Mouse (Mus musculus) ovary, postnatal 36 days (tissue): ENCODE data around the gene Flt3.

ENCODE experiments used
- DNase-seq: peaks from one replicate; pipeline ENCODE4 v3.0.0; 2022; ENCODE audit warnings: low spot score, mixed read lengths

Gene Flt3

DNA sequence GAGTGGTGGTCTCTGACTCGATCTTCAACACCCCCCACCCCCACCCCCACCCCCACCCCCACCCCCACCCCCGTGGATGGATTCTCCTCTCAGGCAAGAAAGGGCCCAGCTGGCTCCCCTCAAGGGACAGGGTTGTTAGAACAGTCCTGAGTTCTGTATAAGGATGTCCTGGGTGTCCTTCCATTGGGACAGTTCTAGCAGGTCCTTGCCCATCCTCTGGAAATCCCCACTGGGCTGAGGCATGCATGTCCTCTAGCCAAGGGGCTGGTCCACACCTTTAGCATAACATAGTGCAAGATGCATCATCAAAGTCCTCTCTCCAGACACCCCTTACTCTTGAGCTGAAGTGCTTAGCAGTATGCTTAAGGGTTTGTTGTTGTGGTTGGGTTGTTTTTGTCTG, 90.5 kb downstream of the Flt3 start:
- no peak for DNase-seq

DNA sequence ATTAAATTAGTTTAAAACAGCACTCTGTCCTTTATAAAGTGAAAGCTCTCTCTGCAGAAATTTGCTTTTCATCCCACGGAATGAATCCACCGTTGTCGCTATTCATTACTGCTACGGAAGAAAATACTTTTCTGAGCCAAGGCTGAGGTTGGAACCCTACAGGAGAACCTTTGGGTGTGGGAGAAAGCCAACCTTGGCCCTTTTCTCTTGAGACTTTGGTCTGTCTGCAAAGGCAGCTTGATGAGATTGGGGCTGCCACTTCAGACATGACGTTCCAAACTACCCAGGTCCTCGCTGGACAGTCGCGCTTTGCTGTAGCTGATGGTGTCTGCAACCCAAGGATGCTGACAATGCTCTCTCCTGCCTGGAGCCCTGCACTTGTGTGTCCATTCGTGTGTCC, 91.8 kb downstream of the Flt3 start:
- no peak for DNase-seq

DNA sequence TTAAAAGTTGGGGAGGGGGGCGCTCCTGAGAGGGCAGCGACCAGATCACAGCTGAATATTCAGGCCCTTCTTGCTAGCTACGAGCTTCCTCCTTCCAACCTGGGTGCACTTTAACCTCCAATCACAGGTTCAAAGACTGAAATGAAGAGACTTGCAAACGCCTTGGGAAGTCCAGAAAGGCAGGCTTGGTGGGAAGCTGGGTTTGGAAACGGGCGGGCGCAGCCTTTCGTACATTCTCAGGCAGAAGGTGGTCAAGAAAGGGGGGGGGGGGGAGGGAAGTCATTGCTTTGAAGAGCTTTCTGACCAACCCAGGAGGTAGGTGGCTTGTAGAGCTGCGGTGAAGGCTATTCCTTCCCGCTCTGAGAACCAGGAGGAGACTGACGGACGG, 92.9 kb downstream of the Flt3 start:
- no peak for DNase-seq

DNA sequence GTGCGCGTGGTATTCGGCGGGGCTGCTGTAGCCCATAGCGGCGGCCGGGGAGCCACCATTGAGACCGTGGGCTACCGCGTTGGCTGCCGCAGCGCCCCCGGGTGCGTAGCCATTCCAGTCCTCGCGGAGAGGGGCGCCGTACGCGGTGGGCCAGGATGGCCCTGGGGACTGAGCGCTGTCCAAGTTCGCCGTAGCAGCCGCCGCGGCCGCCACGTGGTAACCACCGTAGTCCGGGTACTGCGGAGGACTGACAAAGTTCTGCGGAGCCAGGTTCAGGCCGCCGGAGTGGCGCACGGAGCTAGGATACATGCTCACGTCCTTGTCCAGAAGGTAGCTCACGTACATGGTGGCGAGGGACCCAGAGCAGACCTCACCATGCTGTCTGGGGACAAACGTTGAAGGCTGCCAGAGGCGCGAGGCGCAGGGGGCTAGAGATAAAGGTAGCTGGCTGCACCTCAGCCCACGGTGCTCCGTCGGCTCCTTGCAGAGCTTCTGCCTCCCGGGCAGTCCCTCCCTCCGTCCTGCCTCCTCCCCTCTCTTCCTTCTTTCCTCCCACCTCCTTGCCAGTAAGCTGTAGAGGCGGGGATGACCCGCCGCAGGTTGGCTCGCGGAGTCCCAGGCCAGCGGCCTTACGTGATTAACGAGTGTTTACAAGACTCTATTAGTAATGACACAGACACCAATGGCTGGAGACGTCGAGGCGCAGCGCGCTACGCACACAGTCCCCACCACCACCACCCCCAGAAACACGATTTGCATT, 93.5 kb downstream of the Flt3 start, which contains the start of gene Cdx2:
Gene Cdx2, minus strand, starts transcription at position 633 of the 760 bp plus-strand sequence.
- no peak for DNase-seq

DNA sequence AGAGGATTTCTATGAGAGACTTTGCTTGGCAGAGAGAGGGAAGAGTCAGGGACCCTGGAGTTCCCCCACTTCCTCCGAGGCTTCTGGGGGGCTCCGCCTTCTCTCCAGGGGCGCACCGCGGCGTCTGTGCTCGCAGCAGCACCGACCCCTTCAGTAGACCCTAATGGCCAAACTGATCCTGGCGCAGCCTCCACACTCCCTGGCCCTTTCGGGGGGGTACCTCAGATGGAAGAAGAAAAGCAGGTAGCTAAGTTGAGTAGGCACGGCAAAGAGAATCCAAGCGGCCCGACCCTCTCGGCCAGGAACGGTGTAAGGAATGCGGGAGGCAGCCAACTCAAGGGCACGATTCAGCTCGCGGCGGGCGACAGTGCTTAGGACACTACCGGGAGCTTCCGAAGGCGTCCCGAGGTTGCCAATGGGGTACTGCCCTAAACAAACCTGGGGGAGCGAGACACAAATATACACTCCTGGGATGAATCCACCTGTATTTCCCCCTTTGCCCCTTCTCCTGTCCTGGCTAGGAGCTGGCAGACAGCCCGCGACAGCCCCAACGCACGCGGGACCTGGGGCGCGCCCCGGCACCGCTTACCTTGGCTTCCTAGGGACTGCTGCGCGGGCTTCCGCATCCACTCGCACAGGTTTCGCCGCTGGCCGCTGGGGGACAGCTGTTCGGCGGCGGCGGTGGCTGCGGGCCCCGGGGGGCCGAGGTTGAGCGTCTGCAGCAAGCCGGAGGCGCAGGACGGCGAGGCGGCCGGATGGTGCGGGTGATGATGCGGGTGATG, 94.2 kb downstream of the Flt3 start:
- DNase-seq: no peak

DNA sequence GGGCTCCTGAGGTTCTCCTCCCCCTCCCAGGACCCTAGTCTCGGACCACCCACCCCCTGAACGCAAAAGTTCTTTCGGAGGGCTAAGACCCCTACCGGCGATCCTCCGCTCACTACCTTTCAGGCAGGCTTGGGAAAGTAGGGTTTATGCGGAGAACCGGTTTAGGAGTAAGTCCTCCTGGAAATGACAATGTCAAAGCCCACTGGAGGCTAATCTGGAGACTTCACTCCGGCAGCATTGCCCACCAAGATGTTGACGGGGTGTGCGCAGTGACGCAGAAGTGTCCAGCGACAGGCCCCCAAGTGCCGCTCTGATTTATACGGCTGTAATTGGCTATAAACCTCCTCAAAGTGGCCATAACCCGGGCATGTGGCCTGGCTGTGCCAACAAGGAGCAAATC, 95.1 kb downstream of the Flt3 start:
- DNase-seq: no peak

- no peak for DNase-seq
Measured at GRCm38 (mm10) chr5:147304276-147305155, 95.8 kb downstream of the Flt3 start.

GRCm38 (mm10) chr5:147302746-147303400, 97.4 kb downstream of the Flt3 start:
- DNase-seq: no peak

GRCm38 (mm10) chr5:147302141-147302540, 98.1 kb downstream of the Flt3 start:
- no peak for DNase-seq

DNA sequence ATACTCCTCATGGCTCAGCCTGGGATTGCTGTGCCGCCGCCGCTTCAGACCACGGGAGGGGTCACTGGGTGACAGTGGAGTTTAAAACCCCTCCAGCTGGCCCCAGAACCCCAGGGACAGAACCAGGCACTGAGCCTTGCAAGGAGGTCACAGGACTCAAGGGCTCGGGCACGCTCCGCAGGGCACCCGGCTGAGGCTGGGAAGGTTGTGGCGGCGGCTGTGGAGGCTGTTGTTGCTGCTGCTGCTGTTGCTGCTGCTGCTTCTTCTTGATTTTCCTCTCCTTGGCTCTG, 98.6 kb downstream of the Flt3 start:
- no peak for DNase-seq

GRCm38 (mm10) chr5:147300917-147301780, 99.1 kb downstream of the Flt3 start:
- no peak for DNase-seq

- no peak for DNase-seq
Measured at GRCm38 (mm10) chr5:147300001-147300363, 100.3 kb downstream of the Flt3 start.

GRCm38 (mm10) chr5:147299255-147300000, 100.9 kb downstream of the Flt3 start:
- peak; percentile 37 for DNase-seq

DNA sequence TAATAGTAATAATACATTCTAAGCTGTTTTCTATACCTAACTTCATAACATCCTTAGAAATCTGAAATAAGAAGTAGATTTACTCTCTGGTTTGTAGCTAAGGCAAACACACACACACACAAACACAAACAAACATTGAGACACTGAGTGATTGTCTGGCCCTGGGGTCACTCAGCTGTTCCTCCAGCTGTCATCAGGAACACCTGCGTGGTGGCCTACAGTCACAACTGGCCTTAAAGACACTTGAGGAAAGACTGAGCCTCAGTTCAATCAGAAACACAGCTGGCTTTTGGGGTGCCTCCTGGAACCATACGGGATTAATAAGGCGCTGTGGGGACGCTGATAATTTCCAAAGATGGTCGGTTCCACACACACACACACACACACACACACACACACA, 103.0 kb downstream of the Flt3 start:
- no peak for DNase-seq

- DNase-seq: no peak
Measured at GRCm38 (mm10) chr5:147294121-147294520, 106.2 kb downstream of the Flt3 start.

DNA sequence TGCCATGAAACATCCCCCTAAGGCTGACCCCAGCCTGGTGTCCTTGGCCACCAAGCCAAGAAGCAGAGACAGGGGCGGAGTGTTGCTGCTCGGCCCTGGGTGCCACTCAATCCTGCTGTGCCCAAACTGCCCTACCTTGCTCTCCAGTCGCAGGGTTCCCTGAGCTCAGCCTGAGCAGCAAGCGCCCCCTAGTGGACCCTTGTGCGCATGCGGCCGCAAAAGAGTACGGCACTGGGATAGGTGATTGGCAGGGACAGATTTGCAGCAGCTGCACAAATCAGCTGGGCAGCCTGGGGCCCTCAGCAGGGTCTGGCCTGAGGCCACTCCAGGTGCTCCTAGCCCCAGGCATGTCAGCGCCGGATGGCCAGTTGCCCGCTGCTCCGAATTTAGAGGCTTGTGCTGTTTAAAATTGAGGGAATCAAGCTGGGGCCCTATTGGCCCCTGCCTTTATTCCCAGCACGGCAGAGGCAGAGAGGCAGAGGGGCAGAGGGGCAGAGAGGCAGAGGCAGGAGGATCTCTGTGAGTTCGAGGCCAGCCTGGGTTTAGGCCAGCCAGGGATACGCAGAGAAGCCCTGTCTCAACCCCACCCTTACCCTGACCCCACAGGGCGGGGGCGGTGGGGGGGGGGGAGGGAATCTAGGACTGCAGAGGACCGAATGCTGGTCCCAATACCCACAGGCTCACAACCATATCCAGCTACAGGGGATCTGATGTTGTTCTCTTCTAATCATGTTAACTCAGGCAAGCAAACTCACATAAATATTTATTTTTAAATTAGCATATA, 107.0 kb downstream of the Flt3 start:
- peak; percentile 49 for DNase-seq

GRCm38 (mm10) chr5:147292506-147293120, 107.7 kb downstream of the Flt3 start:
- DNase-seq: no peak

DNA sequence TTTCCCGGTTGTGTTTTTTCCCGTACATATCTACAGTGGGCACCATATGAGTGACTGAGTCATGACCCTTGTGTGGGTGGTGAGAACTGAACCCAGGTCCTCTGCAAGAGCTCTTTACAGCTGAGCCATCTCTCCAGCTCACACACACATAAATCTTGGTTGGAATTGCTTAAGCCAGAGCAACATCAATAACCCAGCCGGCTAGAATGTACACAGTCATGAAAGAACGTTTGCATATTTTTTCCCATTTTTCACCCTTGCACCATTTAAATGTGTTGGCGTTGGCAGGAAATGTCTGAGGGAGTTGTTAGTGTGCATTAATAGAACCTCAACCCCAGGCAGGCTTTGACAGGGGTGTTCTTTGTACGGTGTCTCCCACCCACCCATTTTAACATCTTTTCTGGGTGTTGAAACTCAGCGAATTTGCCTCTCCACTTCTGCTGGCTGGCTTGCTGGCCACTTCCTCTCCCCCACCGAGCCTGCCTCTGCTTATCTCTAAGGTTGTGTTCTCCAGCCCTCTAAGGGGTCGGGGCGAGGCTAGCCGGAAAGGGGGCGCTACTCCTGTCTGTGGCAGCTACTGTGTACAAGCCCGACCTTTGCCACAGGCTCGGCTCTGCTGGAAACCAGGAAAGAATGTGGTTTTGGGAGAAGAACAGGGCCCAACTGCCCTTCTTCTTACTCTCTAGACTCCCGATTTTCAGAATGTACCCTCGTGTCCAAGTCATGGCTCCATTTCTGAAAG, 108.4 kb downstream of the Flt3 start:
- DNase-seq: no peak

- no peak for DNase-seq
Measured at GRCm38 (mm10) chr5:147284365-147284764, 115.9 kb downstream of the Flt3 start.
